Mouse (Mus musculus) heart, postnatal 10 days (tissue): Measurements from ENCODE around the gene Mymx. TPM values are rescaled to one million over a fixed set of nuclear protein-coding genes. Genes with fewer than 3 reads are reported as not detected.

Source experiments
- DNase-seq, 2 experiments: peaks; one replicate each; pipeline ENCODE4 v3.0.0; 2021
- intact Hi-C: fragments of 180-260 bp; cut with DNase I; formaldehyde crosslinking; loops from one replicate; pipeline ENCODE4 v1.15.1; 2025
- total RNA-seq, 2 experiments: library from RNA; stranded (reverse); gene quantifications; 2 replicates each; pipeline ENCODE4 v1.2.3; 2021

Mymx gene
- total RNA-seq, 2 experiments from 2014 or later = not detected

DNA sequence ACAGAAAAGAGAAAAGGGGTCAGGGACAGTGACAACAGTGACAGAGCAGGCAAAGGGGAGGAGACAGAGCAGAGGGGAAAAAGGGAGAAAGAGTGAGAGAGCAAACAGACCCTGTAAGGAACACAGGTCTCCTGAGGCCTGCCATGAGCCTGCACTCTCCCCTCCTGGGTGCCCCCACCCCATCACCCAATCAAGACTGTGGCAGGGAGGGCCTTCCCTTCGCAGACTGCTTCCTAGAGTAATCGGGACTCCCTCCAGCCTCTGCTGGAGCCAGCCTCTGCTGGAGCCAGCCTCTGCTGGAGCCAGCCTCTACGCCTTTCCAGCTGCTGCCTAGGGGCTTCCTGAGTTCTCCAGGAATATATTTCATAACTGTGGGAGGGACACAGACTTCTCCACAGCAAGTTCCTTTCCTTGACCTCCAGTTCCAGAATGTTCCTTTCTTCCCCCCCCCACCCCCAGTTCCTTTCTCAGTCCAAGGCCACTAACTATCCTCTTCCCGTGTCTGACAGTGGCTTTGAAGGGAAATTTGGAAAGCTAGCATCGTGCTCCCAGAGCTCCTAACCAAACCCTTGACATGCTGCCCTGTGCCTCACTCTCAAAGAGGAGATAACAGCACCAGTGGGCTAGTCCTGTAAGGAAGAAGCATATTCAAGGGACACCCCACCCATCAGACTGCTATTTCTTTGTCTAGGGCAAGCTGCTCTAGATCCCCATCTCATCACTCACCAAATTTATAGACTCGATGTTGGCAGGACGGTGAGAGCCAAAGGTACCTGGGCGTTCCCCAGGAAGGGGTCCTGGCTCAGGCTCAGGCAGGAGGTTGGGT is 9.1 kb downstream of the Mymx start:
- intact Hi-C loops = no loop called here
- DNase-seq = peak; percentile 71 to 75

GRCm38 (mm10) chr17:45591701-45592605 is 9.9 kb downstream of the Mymx start:
- DNase-seq = peak; percentile 84 to 86
- intact Hi-C loops = no loop called here

DNA sequence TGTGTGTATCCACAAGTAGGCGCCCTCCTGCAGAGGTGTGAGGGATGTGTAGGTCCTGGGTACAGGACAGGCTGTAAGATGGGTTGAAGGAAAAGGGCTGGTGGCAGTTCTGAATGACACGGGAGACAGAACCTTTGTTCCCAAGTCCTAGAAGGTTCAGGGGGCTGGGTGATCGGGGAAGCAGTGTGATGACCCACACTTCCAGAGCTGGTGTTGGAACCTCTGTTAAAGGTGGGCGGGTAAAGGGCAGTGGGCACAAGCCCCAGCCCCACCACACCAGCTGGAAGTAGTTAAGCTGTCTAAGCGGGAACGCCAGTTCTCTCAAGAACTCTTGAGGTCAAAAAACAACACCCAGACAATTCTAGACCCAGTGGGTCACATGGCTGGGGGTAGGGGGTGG is 11.5 kb downstream of the Mymx start:
- no peak for DNase-seq
- intact Hi-C loops = no loop called here

DNA sequence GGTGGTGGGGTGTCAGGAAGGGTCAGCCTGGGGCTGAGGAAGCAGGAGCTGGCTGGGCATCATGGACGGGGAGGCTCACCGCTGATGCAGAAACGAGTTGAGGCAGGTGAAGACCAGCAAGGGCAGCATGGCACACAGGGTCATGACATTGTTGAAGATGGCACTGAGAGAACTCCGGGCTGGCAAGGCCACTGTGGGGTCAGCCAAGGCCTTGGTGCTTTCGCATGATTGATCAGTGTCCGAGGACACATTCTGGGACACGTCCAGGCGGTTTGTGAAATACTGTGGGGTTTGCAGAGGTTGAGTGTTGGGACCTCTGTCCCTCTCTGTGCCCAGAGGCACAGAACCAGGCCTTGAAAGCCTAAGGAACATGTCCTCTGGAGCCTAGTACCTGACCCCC is 12.1 kb downstream of the Mymx start:
- intact Hi-C loops = no loop called here
- no peak for DNase-seq

DNA sequence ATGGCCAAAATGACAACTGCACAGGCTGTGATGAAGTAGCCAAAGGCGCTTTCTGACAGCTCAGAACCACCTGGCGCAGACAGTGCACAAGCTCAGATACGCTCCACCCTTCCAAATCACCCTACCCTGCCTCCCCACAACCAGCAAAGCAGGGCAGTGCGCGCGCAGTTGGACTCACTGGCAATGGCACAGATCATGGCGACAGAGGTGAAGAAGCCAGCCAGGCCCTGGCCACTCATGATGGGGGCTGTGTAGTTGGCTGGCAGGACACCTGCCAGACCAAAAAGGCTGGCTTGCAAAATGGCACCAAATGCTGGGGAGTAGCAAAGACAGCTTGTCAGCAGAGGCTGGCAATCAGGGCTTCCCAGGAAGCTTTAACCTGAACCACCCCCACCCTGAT is 12.7 kb downstream of the Mymx start:
- no peak for DNase-seq
- intact Hi-C loops = no loop called here

- DNase-seq = no peak
- intact Hi-C loops = no loop called here
Measured at GRCm38 (mm10) chr17:45588370-45588769, 13.5 kb downstream of the Mymx start.

- DNase-seq = no peak
- intact Hi-C loops = no loop called here
Measured at GRCm38 (mm10) chr17:45586449-45586837, 15.5 kb downstream of the Mymx start.

DNA sequence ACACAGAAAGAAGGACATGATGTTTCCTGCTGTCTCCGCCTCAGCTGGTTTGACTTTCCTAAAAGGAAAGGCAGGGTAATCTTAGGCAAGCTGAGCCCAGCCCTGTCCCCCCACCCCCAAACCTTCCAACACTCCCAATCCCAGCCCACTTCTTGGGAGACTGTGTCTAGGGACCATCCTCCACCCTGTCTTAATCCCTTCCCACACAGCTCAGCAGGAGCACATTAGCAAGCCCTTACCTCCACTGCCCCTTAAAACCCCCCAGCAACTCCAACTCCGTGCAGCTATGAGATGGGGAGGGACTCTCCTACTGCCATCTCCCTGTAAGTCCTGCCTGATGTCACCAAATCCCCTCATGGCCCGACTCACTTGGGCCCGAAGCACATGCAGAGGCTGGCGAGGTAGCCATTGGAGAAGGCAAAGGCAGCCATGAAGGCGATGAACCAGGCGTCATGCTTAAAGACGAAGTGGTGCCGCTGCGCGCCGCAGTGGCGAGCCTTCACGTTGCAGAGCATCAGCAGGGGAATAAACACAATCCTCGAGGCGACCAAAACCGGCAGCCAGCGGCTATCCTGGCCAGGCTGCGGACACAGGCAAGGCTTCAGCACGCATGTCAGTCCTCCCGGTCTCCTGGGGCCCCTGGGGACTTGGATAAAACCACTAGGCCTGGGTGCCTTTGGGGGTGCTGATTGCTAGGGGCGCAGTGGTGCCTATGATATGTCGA is 16.0 kb downstream of the Mymx start:
- DNase-seq = no peak
- intact Hi-C loops = no loop called here

- intact Hi-C loops = loop anchor here (1.0 kb wide), 1 partner anchor 44 kb away; no protein-coding TSS in a partner anchor
- peak; percentile 90 to 94 for DNase-seq
Measured at GRCm38 (mm10) chr17:45584939-45585678, 16.8 kb downstream of the Mymx start.

DNA sequence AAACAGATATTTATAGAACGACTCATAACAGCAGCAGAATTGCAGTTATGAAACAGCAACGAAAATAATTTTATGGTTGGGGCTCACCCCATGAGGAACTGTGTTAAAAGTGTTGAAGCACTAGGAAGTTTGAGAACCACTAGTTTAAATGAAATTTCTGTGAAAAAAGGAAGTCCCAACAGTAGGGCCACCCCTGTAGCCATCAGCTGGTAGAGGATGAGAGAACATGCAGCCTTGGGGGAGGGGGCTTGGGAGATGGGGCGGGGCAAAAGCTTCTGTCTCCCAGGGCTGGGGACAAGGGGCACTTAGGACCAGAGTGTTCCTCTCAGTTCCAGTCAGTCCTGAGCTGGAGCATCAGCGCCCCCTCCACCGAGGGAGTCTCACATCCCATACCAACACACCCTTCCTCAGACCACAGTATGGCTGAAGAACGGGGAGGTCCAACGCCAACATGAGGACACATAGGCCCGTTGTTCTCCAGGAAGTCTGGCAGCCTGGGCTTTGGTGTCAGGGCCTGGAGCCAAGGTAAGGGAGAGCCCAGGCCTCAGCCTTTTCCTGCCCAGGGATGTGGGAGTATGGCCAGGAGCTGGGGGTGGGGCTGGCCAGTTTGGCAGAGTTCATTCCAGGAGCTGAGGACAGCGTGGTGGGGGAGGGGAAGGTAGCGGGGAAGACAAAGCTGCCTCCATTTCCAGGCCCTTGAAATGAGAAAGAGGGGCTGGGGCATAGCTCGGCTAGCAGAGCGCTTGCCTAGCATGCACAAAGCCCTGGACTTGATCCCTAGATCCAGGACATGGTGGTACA is 17.6 kb downstream of the Mymx start:
- peak; percentile 97 for DNase-seq
- intact Hi-C loops = loop anchor here (1.0 kb wide), 1 partner anchor 45 kb away; no protein-coding TSS in a partner anchor

DNA sequence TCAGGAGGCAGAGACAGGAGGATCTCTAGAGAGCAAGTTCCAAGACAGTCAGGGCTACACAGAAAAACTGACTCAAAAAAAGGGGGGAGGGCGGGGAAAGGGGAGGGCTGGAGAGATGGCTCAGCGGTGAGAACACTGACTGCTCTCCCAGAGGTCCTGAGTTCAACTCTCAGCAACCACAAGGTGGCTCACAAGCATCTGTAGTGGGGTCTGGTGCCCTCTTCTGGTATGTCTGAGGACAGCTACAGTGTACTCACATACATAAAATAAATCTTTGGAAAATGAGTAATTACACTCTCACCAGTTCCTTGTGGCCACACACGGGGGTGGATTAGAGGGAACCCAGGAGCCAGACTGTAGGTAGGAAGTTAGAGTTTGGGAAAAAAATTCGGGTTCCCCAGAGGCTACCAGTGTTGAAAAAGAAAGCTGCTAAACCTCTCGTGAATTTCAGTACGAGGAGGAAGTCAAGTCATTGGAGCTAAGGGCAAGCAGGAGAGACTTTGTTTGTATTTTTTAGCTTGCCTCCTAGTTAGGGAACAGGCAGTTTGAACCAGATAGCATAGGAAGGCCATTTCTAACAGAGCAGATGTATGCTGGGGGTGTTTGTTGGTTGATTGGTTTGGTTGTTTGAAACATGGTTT is 19.1 kb downstream of the Mymx start:
- no peak for DNase-seq
- intact Hi-C loops = no loop called here

GRCm38 (mm10) chr17:45582188-45582587 is 19.7 kb downstream of the Mymx start:
- intact Hi-C loops = no loop called here
- DNase-seq = no peak

- intact Hi-C loops = loop anchor here (1.0 to 2.0 kb wide), 3 partner anchors 15 to 61 kb away; no protein-coding TSS in a partner anchor
- peak; percentile 87 to 91 for DNase-seq
Measured at GRCm38 (mm10) chr17:45581567-45581983, 20.3 kb downstream of the Mymx start.

DNA sequence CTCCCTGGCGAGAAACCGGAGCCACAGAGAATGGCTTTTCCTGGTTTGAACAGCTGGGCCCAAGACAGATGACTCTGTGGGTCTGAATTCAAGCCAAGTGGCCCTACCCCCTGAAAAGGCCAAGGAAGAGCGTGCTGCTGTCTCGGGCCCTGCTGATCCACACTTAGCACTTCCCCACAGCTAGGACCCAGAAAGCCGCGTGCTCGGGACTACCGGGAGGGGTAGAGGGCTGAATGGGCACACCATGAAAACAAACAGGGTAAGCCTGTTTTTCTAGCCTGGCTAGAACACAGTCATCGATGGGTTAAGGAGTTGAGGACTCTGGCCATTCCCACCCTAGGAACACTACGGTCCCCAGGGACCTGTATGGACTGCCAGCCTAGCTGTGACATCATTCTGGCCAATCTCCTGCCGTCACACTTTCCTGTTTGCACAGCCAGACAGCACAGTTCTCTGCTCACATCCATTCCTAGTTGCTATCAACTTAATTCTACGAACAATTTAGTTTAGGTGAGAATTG is 20.9 kb downstream of the Mymx start:
- intact Hi-C loops = loop anchor here (1.0 to 2.0 kb wide), 3 partner anchors 16 to 62 kb away; no protein-coding TSS in a partner anchor
- DNase-seq = peak; percentile 63 to 71

DNA sequence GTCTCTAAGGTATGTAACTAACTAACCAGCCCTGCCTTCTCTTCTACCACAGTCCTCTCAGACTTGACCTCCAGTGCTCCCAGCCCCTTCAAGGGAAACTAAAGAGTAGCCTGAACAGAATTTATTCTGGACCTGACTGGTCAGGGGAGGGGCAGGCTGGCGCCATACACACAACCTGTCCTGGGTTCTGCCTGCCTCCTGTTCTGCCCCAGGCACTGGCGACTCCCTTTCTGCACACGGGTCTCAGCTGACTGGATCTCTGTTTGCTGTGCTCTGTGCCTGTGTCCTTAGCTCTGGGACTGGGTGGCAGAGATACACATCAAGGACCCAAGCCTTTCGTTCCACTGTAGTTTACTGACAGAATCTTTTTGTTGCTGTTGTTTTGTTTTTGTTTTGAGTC is 22.3 kb downstream of the Mymx start:
- intact Hi-C loops = no loop called here
- DNase-seq = no peak

GRCm38 (mm10) chr17:45578843-45579242 is 23.1 kb downstream of the Mymx start:
- intact Hi-C loops = no loop called here
- no peak for DNase-seq

GRCm38 (mm10) chr17:45578242-45578641 is 23.7 kb downstream of the Mymx start:
- intact Hi-C loops = no loop called here
- DNase-seq = no peak

GRCm38 (mm10) chr17:45575123-45575897 is 26.6 kb downstream of the Mymx start:
- DNase-seq = no peak
- intact Hi-C loops = no loop called here
